Mouse (Mus musculus): Measurements from ENCODE around the gene Acsl4. TPM values are rescaled to one million over a fixed set of nuclear protein-coding genes. Genes with fewer than 3 reads are reported as not detected.

The Acsl4 gene
- polyA plus RNA-seq, 1 experiment: 15.0 TPM

GRCm38 (mm10) chrX:142403114-142403513, 12.8 kb upstream of the Acsl4 start:
- TF ChIP-seq POLR2A (IDR thresholded peaks at IDR 0.05; ENCODE audit: borderline replicate concordance, insufficient read depth, low read length) (no peak), CTCF (IDR thresholded peaks at IDR 0.05; ENCODE audit: borderline replicate concordance, insufficient read depth, low read depth, low read length) (no peak)
- H3K27me3 ChIP-seq (ENCODE audit: control insufficient read depth, insufficient read depth, low read length): no peaks in the 10 kb centered on the region
- no peak for DNase-seq
- no peak overlapping the region for H3K4me3 ChIP-seq (replicated peaks; ENCODE audit: insufficient read depth, low read depth, low read length)
- H3K4me1 ChIP-seq (ENCODE audit: control insufficient read depth, insufficient read depth, low read length): no peaks in the 10 kb centered on the region
- no peak overlapping the region for H3K27ac ChIP-seq (ENCODE audit: insufficient read depth, low read length)

DNA sequence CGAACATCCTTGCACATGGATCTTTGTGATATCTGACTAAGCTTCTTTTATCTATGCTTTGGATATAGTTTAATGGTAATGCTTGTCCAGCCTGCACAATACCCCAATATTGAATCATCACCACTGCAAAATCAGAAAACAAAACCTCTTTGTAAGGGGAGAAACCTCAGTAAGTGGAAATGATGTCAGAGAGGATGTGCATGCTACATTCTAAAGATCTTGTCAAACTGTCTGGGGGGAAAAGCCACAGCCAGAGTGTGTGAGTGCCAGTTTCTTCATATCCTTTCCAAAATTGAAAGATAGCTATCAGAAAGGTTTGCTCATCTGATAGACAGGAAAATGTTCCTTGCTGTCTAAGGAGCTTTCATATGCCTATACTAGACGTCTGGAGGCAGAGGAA, 8.3 kb upstream of the Acsl4 start:
- H3K4me3 ChIP-seq (replicated peaks; ENCODE audit: insufficient read depth, low read depth, low read length): no peak overlapping the region
- TF ChIP-seq CTCF (IDR thresholded peaks at IDR 0.05; ENCODE audit: borderline replicate concordance, insufficient read depth, low read depth, low read length) (no peak), POLR2A (IDR thresholded peaks at IDR 0.05; ENCODE audit: borderline replicate concordance, insufficient read depth, low read length) (no peak)
- H3K4me1 ChIP-seq (ENCODE audit: control insufficient read depth, insufficient read depth, low read length): no peaks in the 10 kb centered on the region
- WGBS: 65% methylated on average over 2 of the region's 2 CpGs
- H3K27ac ChIP-seq (ENCODE audit: insufficient read depth, low read length): no peak overlapping the region
- no peak for DNase-seq
- H3K27me3 ChIP-seq (ENCODE audit: control insufficient read depth, insufficient read depth, low read length): no peaks in the 10 kb centered on the region

GRCm38 (mm10) chrX:142390909-142391265, 552 bp upstream of the Acsl4 start:
- Histone ChIP-seq H3K27ac (ENCODE audit: insufficient read depth, low read length) (peak overlapping the region; percentile 68; the same call in 1 of the 2 replicates), H3K4me3 (replicated peaks; ENCODE audit: insufficient read depth, low read depth, low read length) (peak overlapping the region; percentile 99), H3K27me3 (ENCODE audit: control insufficient read depth, insufficient read depth, low read length) (no peaks in the 10 kb centered on the region), H3K4me1 (ENCODE audit: control insufficient read depth, insufficient read depth, low read length) (no peaks in the 10 kb centered on the region)
- no peak for DNase-seq
- WGBS: 27% methylated on average over 7 of the region's 7 CpGs
- TF ChIP-seq POLR2A (IDR thresholded peaks at IDR 0.05; ENCODE audit: borderline replicate concordance, insufficient read depth, low read length) (no peak), CTCF (IDR thresholded peaks at IDR 0.05; ENCODE audit: borderline replicate concordance, insufficient read depth, low read depth, low read length) (no peak)

GRCm38 (mm10) chrX:142389581-142390159, 665 bp downstream of the Acsl4 start:
- Histone ChIP-seq H3K27ac (ENCODE audit: insufficient read depth, low read length) (no peak overlapping the region), H3K4me3 (replicated peaks; ENCODE audit: insufficient read depth, low read depth, low read length) (peak overlapping the region; percentile 94), H3K4me1 (ENCODE audit: control insufficient read depth, insufficient read depth, low read length) (no peaks in the 10 kb centered on the region), H3K27me3 (ENCODE audit: control insufficient read depth, insufficient read depth, low read length) (no peaks in the 10 kb centered on the region)
- no peak for TF ChIP-seq CTCF (IDR thresholded peaks at IDR 0.05; ENCODE audit: borderline replicate concordance, insufficient read depth, low read depth, low read length)
- no peak for TF ChIP-seq POLR2A (IDR thresholded peaks at IDR 0.05; ENCODE audit: borderline replicate concordance, insufficient read depth, low read length)
- 7% methylated on average over 22 of the region's 22 CpGs for WGBS
- peak; percentile 4 to 36 for DNase-seq

DNA sequence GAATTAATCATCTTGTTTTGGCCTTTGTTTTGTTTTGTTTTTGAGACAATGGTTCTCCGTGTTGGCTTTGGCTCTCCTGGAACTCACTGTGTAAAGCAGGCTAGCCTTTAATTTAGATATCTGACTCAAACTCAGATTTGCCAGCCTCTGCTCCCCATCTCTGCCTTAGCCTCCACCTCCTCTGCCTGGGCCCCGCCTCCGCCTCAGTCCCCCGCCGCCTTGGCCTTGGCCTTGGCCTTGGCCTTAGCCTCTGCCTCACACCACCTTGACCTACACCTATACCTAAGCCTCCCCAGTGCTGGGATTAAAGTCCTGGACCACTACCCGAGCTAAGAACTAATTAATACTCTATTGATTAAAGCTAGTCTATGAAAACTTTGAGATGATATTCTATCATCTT, 2.2 kb downstream of the Acsl4 start:
- WGBS: 84% methylated on average over 6 of the region's 6 CpGs
- Histone ChIP-seq H3K4me1 (ENCODE audit: control insufficient read depth, insufficient read depth, low read length) (no peaks in the 10 kb centered on the region), H3K27me3 (ENCODE audit: control insufficient read depth, insufficient read depth, low read length) (no peaks in the 10 kb centered on the region), H3K27ac (ENCODE audit: insufficient read depth, low read length) (no peak overlapping the region), H3K4me3 (replicated peaks; ENCODE audit: insufficient read depth, low read depth, low read length) (no peak overlapping the region)
- TF ChIP-seq CTCF (IDR thresholded peaks at IDR 0.05; ENCODE audit: borderline replicate concordance, insufficient read depth, low read depth, low read length): no peak
- no peak for TF ChIP-seq POLR2A (IDR thresholded peaks at IDR 0.05; ENCODE audit: borderline replicate concordance, insufficient read depth, low read length)
- DNase-seq: no peak

GRCm38 (mm10) chrX:142387634-142388033, 2.7 kb downstream of the Acsl4 start:
- no peaks in the 10 kb centered on the region for H3K27me3 ChIP-seq (ENCODE audit: control insufficient read depth, insufficient read depth, low read length)
- no peak for DNase-seq
- no peaks in the 10 kb centered on the region for H3K4me1 ChIP-seq (ENCODE audit: control insufficient read depth, insufficient read depth, low read length)
- TF ChIP-seq POLR2A (IDR thresholded peaks at IDR 0.05; ENCODE audit: borderline replicate concordance, insufficient read depth, low read length) (no peak), CTCF (IDR thresholded peaks at IDR 0.05; ENCODE audit: borderline replicate concordance, insufficient read depth, low read depth, low read length) (no peak)
- 100% methylated on average over 1 of the region's 1 CpGs for WGBS
- no peak overlapping the region for H3K4me3 ChIP-seq (replicated peaks; ENCODE audit: insufficient read depth, low read depth, low read length)
- no peak overlapping the region for H3K27ac ChIP-seq (ENCODE audit: insufficient read depth, low read length)

- no peak overlapping the region for H3K4me3 ChIP-seq (replicated peaks; ENCODE audit: insufficient read depth, low read depth, low read length)
- DNase-seq: no peak
- TF ChIP-seq POLR2A (IDR thresholded peaks at IDR 0.05; ENCODE audit: borderline replicate concordance, insufficient read depth, low read length) (no peak), CTCF (IDR thresholded peaks at IDR 0.05; ENCODE audit: borderline replicate concordance, insufficient read depth, low read depth, low read length) (no peak)
- no peaks in the 10 kb centered on the region for H3K4me1 ChIP-seq (ENCODE audit: control insufficient read depth, insufficient read depth, low read length)
- H3K27ac ChIP-seq (ENCODE audit: insufficient read depth, low read length): no peak overlapping the region
- no peaks in the 10 kb centered on the region for H3K27me3 ChIP-seq (ENCODE audit: control insufficient read depth, insufficient read depth, low read length)
- WGBS: 77% methylated on average over 3 of the region's 3 CpGs
Measured at GRCm38 (mm10) chrX:142384918-142385317, 5.4 kb downstream of the Acsl4 start.

GRCm38 (mm10) chrX:142379894-142380293, 10.4 kb downstream of the Acsl4 start:
- Histone ChIP-seq H3K27me3 (ENCODE audit: control insufficient read depth, insufficient read depth, low read length) (no peaks in the 10 kb centered on the region), H3K4me3 (replicated peaks; ENCODE audit: insufficient read depth, low read depth, low read length) (no peak overlapping the region), H3K4me1 (ENCODE audit: control insufficient read depth, insufficient read depth, low read length) (no peaks in the 10 kb centered on the region), H3K27ac (ENCODE audit: insufficient read depth, low read length) (no peak overlapping the region)
- TF ChIP-seq POLR2A (IDR thresholded peaks at IDR 0.05; ENCODE audit: borderline replicate concordance, insufficient read depth, low read length) (no peak), CTCF (IDR thresholded peaks at IDR 0.05; ENCODE audit: borderline replicate concordance, insufficient read depth, low read depth, low read length) (no peak)
- 92% methylated on average over 6 of the region's 6 CpGs for WGBS
- no peak for DNase-seq

Data from cerebellum, adult 2 months (tissue).